Mouse (Mus musculus) MEL (cell line): Measurements from ENCODE around the gene Igsf23. TPM values are rescaled to one million over a fixed set of nuclear protein-coding genes. Genes with fewer than 3 reads are reported as not detected.

Experiments used
- DNase-seq: peaks from one replicate; pipeline ENCODE4 v3.0.0; 2011; ENCODE audit warnings: low read depth, low spot score
- H3K27ac ChIP-seq: 2 replicates; pipeline ENCODE4 v1.5.1; 2012; ENCODE audit warnings: low read depth, mild to moderate bottlenecking, control low read depth, low read length, moderate library complexity; ENCODE audit not compliant: control insufficient read depth
- H3K27me3 ChIP-seq, 2 experiments: fragments of 150-350 bp in 1 of 2; sonication (generic) in 1 of 2; 2 replicates each; pipeline ENCODE4 v1.6.1; 2012; ENCODE audit warnings: low read length in 2 of 2, mild to moderate bottlenecking in 2 of 2, improper control_type of control experiment in 1 of 2, moderate library complexity in 1 of 2; ENCODE audit not compliant: insufficient read depth in 2 of 2, control insufficient read depth in 1 of 2
- H3K36me3 ChIP-seq, 2 experiments: 2 replicates each; pipeline ENCODE4 v1.6.1; 2012 to 2014; ENCODE audit warnings: low read length in 2 of 2, improper control_type of control experiment in 1 of 2, inconsistent platforms in 1 of 2, mild to moderate bottlenecking in 1 of 2; ENCODE audit not compliant: insufficient read depth in 2 of 2, control insufficient read depth in 1 of 2
- H3K4me1 ChIP-seq, 2 experiments: fragments of 150-350 bp in 1 of 2; sonication (generic) in 1 of 2; 2 replicates each; pipeline ENCODE4 v1.6.1; 2012; ENCODE audit warnings: low read length in 2 of 2, improper control_type of control experiment in 1 of 2, mild to moderate bottlenecking in 1 of 2; ENCODE audit not compliant: insufficient read depth in 2 of 2, control insufficient read depth in 1 of 2
- H3K4me3 ChIP-seq, 2 experiments: fragments of 150-350 bp in 1 of 2; sonication (generic) in 1 of 2; 2 replicates each; pipeline ENCODE4 v1.5.1; 2012; ENCODE audit warnings: low read depth in 2 of 2, low read length in 2 of 2, mild to moderate bottlenecking in 2 of 2, moderate library complexity in 2 of 2, control low read depth in 1 of 2, improper control_type of control experiment in 1 of 2; ENCODE audit not compliant: control insufficient read depth in 1 of 2, insufficient read depth in 1 of 2
- H3K79me2 ChIP-seq: 2 replicates; pipeline ENCODE4 v1.6.1; 2012; ENCODE audit warnings: mild to moderate bottlenecking, low read length, moderate library complexity; ENCODE audit not compliant: control insufficient read depth, poor library complexity, insufficient read depth
- H3K9ac ChIP-seq: 2 replicates; pipeline ENCODE4 v1.6.1; 2012; ENCODE audit warnings: low read depth, mild to moderate bottlenecking, control low read depth, low read length, moderate library complexity; ENCODE audit not compliant: control insufficient read depth, poor library complexity, severe bottlenecking
- H3K9me3 ChIP-seq: fragments of 150-350 bp; sonication (generic); replicated peaks from 2 replicates; pipeline ENCODE4 v1.6.1; 2012; ENCODE audit warnings: mild to moderate bottlenecking, low read length, improper control_type of control experiment, moderate library complexity; ENCODE audit not compliant: insufficient read depth
- BHLHE40 ChIP-seq: IDR thresholded peaks from 2 replicates; pipeline ENCODE4 v1.6.1; 2012; ENCODE audit warnings: low read depth, mild to moderate bottlenecking, inconsistent platforms, low read length, improper control_type of control experiment, borderline replicate concordance
- CHD2 ChIP-seq: IDR thresholded peaks from 2 replicates; pipeline ENCODE4 v1.6.1; 2011; ENCODE audit warnings: low read length, improper control_type of control experiment
- CTCF ChIP-seq, 3 experiments: IDR thresholded peaks in 2 of 3; conservative IDR thresholded peaks in 1 of 3; 2 replicates each; pipeline ENCODE4 v1.5.1; 2011 to 2012; ENCODE audit warnings: low read length in 3 of 3, low read depth in 2 of 3, mild to moderate bottlenecking in 2 of 3, improper control_type of control experiment in 1 of 3, inconsistent platforms in 1 of 3, mixed read lengths in 1 of 3, moderate library complexity in 1 of 3; ENCODE audit not compliant: control insufficient read depth in 1 of 3, insufficient read depth in 1 of 3, poor library complexity in 1 of 3, severe bottlenecking in 1 of 3
- ELF1 ChIP-seq: IDR thresholded peaks from 2 replicates; pipeline ENCODE4 v1.6.1; 2014; ENCODE audit warnings: low read depth, mild to moderate bottlenecking, inconsistent platforms, low read length, improper control_type of control experiment, moderate library complexity
- EP300 ChIP-seq, 2 experiments: IDR thresholded peaks; 2 replicates each; pipeline ENCODE4 v1.6.1; 2011; ENCODE audit warnings: improper control_type of control experiment in 2 of 2, low read length in 2 of 2, low read depth in 1 of 2, mild to moderate bottlenecking in 1 of 2
- ETS1 ChIP-seq: IDR thresholded peaks from 2 replicates; pipeline ENCODE4 v1.6.1; 2012; ENCODE audit warnings: low read depth, mild to moderate bottlenecking, inconsistent platforms, low read length, improper control_type of control experiment, moderate library complexity
- GATA1 ChIP-seq: IDR thresholded peaks from 2 replicates; pipeline ENCODE4 v1.6.1; 2011; ENCODE audit warnings: low read depth, low read length, improper control_type of control experiment
- JUND ChIP-seq: IDR thresholded peaks from 2 replicates; pipeline ENCODE4 v1.6.1; 2011; ENCODE audit warnings: low read depth, mild to moderate bottlenecking, improper control_type of control experiment, low read length
- KAT2A ChIP-seq: conservative IDR thresholded peaks from 2 replicates; pipeline ENCODE4 v1.6.1; 2012; ENCODE audit warnings: low read depth, low read length, improper control_type of control experiment, inconsistent platforms
- MAX ChIP-seq: IDR thresholded peaks from 2 replicates; pipeline ENCODE4 v1.6.1; 2011; ENCODE audit warnings: low read length, improper control_type of control experiment
- MEF2A ChIP-seq: IDR thresholded peaks from 2 replicates; pipeline ENCODE4 v1.6.1; 2014; ENCODE audit warnings: low read depth, mild to moderate bottlenecking, inconsistent platforms, low read length, improper control_type of control experiment; ENCODE audit not compliant: poor library complexity, insufficient replicate concordance, severe bottlenecking; ENCODE audit errors: extremely low read depth
- MXI1 ChIP-seq: IDR thresholded peaks from 2 replicates; pipeline ENCODE4 v1.6.1; 2011; ENCODE audit warnings: mild to moderate bottlenecking, low read depth, low read length, improper control_type of control experiment
- MYC ChIP-seq: IDR thresholded peaks from 2 replicates; pipeline ENCODE4 v1.6.1; 2011; ENCODE audit warnings: low read depth, mild to moderate bottlenecking, low read length, improper control_type of control experiment, moderate library complexity
- NRF1 ChIP-seq: IDR thresholded peaks from 2 replicates; pipeline ENCODE4 v1.6.1; 2014; ENCODE audit warnings: low read depth, mild to moderate bottlenecking, inconsistent platforms, low read length, improper control_type of control experiment, moderate library complexity; ENCODE audit not compliant: poor library complexity, insufficient read depth, severe bottlenecking
- RCOR1 ChIP-seq: IDR thresholded peaks from 2 replicates; pipeline ENCODE4 v1.6.1; 2012; ENCODE audit warnings: low read depth, mild to moderate bottlenecking, inconsistent platforms, low read length, improper control_type of control experiment
- SIN3A ChIP-seq: IDR thresholded peaks from 2 replicates; pipeline ENCODE4 v1.6.1; 2012; ENCODE audit warnings: low read length, improper control_type of control experiment, inconsistent platforms
- TBP ChIP-seq: IDR thresholded peaks from 2 replicates; pipeline ENCODE4 v1.8.0; 2011; ENCODE audit warnings: low read depth, low read length, improper control_type of control experiment
- TCF12 ChIP-seq: IDR thresholded peaks from 2 replicates; pipeline ENCODE4 v1.6.1; 2014; ENCODE audit warnings: low read depth, mild to moderate bottlenecking, inconsistent platforms, low read length, improper control_type of control experiment, moderate library complexity
- UBTF ChIP-seq: IDR thresholded peaks from 2 replicates; pipeline ENCODE4 v1.6.1; 2012; ENCODE audit warnings: low read depth, mild to moderate bottlenecking, inconsistent platforms, low read length, improper control_type of control experiment, moderate library complexity, borderline replicate concordance; ENCODE audit not compliant: insufficient read depth
- USF1 ChIP-seq: IDR thresholded peaks from 2 replicates; pipeline ENCODE4 v1.6.1; 2014; ENCODE audit warnings: low read depth, mild to moderate bottlenecking, inconsistent platforms, low read length, improper control_type of control experiment, moderate library complexity
- USF2 ChIP-seq, 2 experiments: IDR thresholded peaks; 2 replicates each; pipeline ENCODE4 v1.6.1; 2011 to 2012; ENCODE audit warnings: improper control_type of control experiment in 2 of 2, low read length in 2 of 2, borderline replicate concordance in 1 of 2, inconsistent platforms in 1 of 2, low read depth in 1 of 2, mild to moderate bottlenecking in 1 of 2; ENCODE audit not compliant: insufficient read depth in 1 of 2
- ZC3H11A ChIP-seq: IDR thresholded peaks from 2 replicates; pipeline ENCODE4 v1.6.1; 2012; ENCODE audit warnings: low read depth, mild to moderate bottlenecking, inconsistent platforms, low read length, improper control_type of control experiment
- polyA plus RNA-seq, 2 experiments: library from polyadenylated mRNA; stranded (reverse) in 1 of 2; unstranded in 1 of 2; fragments of >175 nt in 1 of 2; fragments of >200 nt in 1 of 2; gene quantifications; 2 replicates each; pipeline versions ENCODE4 v1.2.1 to v1.2.4; 2012; ENCODE audit warnings: low replicate concordance in 2 of 2, low read depth in 1 of 2; ENCODE audit not compliant: insufficient read length in 2 of 2, insufficient read depth in 1 of 2, missing spikeins in 1 of 2
- total RNA-seq: library from RNA; depleted of rRNA; stranded (reverse); fragments of 300-350 nt; gene quantifications from 2 replicates; pipeline ENCODE4 v1.2.3, GENCODE M21; 2012

The Igsf23 gene
- total and polyA plus RNA-seq, 3 experiments = 0.08 to 0.35 TPM; not detected in 1

DNA sequence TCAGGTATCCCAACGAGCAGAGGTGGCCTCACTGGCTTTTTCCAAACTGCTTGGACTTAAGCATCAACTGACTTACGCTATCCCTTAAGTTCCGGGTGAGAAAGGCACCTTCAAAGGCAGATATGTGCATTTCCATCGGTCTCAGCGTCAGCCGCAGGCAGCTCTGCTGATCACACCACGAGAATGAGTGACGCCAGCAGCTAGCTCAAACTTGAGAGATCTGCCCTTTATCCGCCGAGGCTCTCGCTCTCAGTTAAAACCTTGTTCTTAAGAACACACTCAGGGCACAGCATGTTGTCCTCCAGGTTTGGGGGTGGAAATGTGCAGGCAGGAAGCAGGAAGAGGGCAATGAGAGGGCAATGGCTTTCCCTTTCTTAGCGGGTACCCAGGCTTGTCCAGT is 1.6 kb downstream of the Igsf23 start:
- Histone ChIP-seq H3K9me3 (no peaks in the 10 kb centered on the region), H3K27ac (no peak overlapping the region), H3K9ac (no peak overlapping the region), H3K4me3 (no peak overlapping the region), H3K36me3 (no peaks in the 10 kb centered on the region), H3K79me2 (no peaks in the 10 kb centered on the region), H3K4me1 (no peaks in the 10 kb centered on the region), H3K27me3 (no peaks in the 10 kb centered on the region)
- TF ChIP-seq USF2 (IDR thresholded peaks at IDR 0.05; ENCODE audit: borderline replicate concordance in 1 of 2, insufficient read depth in 1 of 2, low read depth in 1 of 2, low read length in 2 of 2) (no peak), SIN3A (no peak), CHD2 (no peak), EP300 (IDR thresholded peaks at IDR 0.05; ENCODE audit: low read depth in 1 of 2, low read length in 2 of 2) (no peak), TCF12 (no peak), JUND (no peak), NRF1 (no peak), ELF1 (no peak)
- DNase-seq = no peak

- Histone ChIP-seq H3K4me1 (no peaks in the 10 kb centered on the region), H3K9ac (no peak overlapping the region), H3K36me3 (no peaks in the 10 kb centered on the region), H3K9me3 (no peaks in the 10 kb centered on the region), H3K27ac (no peak overlapping the region), H3K79me2 (no peaks in the 10 kb centered on the region), H3K27me3 (no peaks in the 10 kb centered on the region), H3K4me3 (no peak overlapping the region)
- TF ChIP-seq JUND (no peak), MAX (no peak), CTCF (IDR thresholded peaks at IDR 0.05 in 2 of 3, conservative IDR thresholded peaks at IDR 0.05 in 1 of 3; ENCODE audit: control insufficient read depth in 1 of 3, insufficient read depth in 1 of 3, low read depth in 2 of 3, low read length in 3 of 3, poor library complexity in 1 of 3, severe bottlenecking in 1 of 3) (no peak), RCOR1 (no peak), CHD2 (no peak), EP300 (IDR thresholded peaks at IDR 0.05; ENCODE audit: low read depth in 1 of 2, low read length in 2 of 2) (no peak), ETS1 (no peak), GATA1 (no peak), UBTF (no peak), MXI1 (no peak), MYC (no peak), MEF2A (no peak), BHLHE40 (no peak), KAT2A (no peak), USF1 (no peak), ZC3H11A (no peak), TBP (no peak)
- TF ChIP-seq, all 39 proteins: peak for 0
- no peak for DNase-seq
Observed at GRCm38 (mm10) chr7:19945821-19946515, 4.6 kb downstream of the Igsf23 start.
